8 mouse cellular contexts compared by ENCODE assay signal in the genomic region with DNA sequence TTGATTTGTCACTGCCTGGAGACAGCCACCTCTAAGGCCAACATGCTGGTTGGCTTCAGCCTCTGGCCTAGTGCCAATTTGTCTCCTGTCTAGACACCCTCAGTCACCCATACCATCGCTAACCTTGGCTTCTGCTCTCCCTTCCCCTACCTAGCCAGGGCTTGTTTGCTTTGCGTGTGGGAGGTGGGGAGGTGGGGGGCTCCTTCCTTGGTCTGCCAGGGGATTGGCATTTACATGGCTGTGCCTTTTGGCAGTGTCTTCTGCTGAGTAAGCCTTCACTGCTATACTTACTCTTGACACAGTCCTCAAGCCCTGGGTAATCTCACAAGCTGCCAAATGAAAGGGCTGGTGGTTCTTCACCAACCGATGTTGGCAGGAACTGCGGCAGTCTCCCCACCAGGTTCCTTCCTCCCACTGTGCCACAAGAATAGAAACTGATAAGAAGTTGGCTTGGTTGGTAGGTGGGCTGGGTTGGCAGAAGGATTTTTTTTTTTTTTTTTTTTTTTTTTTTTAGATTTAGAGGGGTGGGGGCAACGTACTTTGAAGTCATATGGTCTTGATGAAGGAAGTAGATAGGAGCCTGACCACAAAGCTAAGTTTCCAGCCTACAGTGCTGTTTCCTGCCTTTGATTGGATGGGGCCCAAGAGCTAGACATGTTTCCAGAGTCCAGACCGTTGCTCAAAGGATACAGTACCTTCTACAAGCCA. TPM values are rescaled to one million over a fixed set of nuclear protein-coding genes. Genes with fewer than 3 reads are reported as not detected.
DNase-seq lines count a peak whose midpoint lies in the region; ATAC-seq and TF ChIP-seq lines count a peak whose summit lies in the region.

No protein-coding gene starts in this region.

- no peaks in the 10 kb centered on the region for H3K4me1 ChIP-seq in forebrain, postnatal 0 days (ENCODE audit: insufficient read depth)
- H3K4me1 ChIP-seq in forebrain, embryonic 11.5 days (replicated peaks; ENCODE audit: control insufficient read depth, insufficient read depth, low read length) = no peaks in the 10 kb centered on the region
- H3K4me1 ChIP-seq in embryonic facial prominence, embryonic 14.5 days (ENCODE audit: control insufficient read depth, insufficient read depth, low read length) = peaks cover 14% of the 10 kb centered on the region

- no peaks in the 10 kb centered on the region for H3K9me3 ChIP-seq in forebrain, postnatal 0 days (ENCODE audit: low read length)
- no peaks in the 10 kb centered on the region for H3K9me3 ChIP-seq in forebrain, embryonic 11.5 days (ENCODE audit: control insufficient read depth, low read length)
- H3K9me3 ChIP-seq in embryonic facial prominence, embryonic 14.5 days (ENCODE audit: control insufficient read depth, low read length) = no peaks in the 10 kb centered on the region

- H3K4me2 ChIP-seq in forebrain, postnatal 0 days (ENCODE audit: low read depth) = no peak overlapping the region
- H3K4me2 ChIP-seq in forebrain, embryonic 11.5 days (ENCODE audit: low read depth, low read length, severe bottlenecking) = no peak overlapping the region
- H3K4me2 ChIP-seq in embryonic facial prominence, embryonic 14.5 days (ENCODE audit: low read depth, low read length) = no peak overlapping the region

- no peaks in the 10 kb centered on the region for H3K27me3 ChIP-seq in forebrain, postnatal 0 days (ENCODE audit: insufficient read depth, low read length)
- H3K27me3 ChIP-seq in forebrain, embryonic 11.5 days (ENCODE audit: control insufficient read depth, insufficient read depth, low read length) = no peaks in the 10 kb centered on the region
- H3K27me3 ChIP-seq in embryonic facial prominence, embryonic 14.5 days (replicated peaks; ENCODE audit: control insufficient read depth, insufficient read depth, low read length) = no peaks in the 10 kb centered on the region

- H3K27ac ChIP-seq in forebrain, postnatal 0 days (ENCODE audit: low read depth, low read length) = 0 out of 2 replicates have a peak overlapping the region, but pooled peaks have one; percentile 4
- H3K27ac ChIP-seq in forebrain, embryonic 11.5 days (ENCODE audit: low read depth, low read length) = no peak overlapping the region
- H3K27ac ChIP-seq in embryonic facial prominence, embryonic 14.5 days (replicated peaks; ENCODE audit: low read depth, low read length) = peak overlapping the region; percentile 61
- H3K27ac ChIP-seq in left cerebral cortex, adult 2 months = peak overlapping the region; percentile 78

- TF ChIP-seq CTCF in forebrain, postnatal 0 days (IDR thresholded peaks at IDR 0.05; ENCODE audit: low read depth) = no peak
- TF ChIP-seq CTCF in left cerebral cortex, adult 2 months (IDR thresholded peaks at IDR 0.05) = no peak

- intact Hi-C loops in heart, postnatal 14 days (cut with DNase I) = no loop called here
- intact Hi-C loops in left cerebral cortex, adult 2 months (cut with DNase I) = no loop called here

- 52% methylated on average over 6 of the region's 6 CpGs for WGBS in forebrain, postnatal 0 days
- 85% methylated on average over 6 of the region's 6 CpGs for WGBS in forebrain, embryonic 11.5 days
- 61% methylated on average over 6 of the region's 6 CpGs for WGBS in embryonic facial prominence, embryonic 14.5 days

- ATAC-seq in forebrain, postnatal 0 days = peak; percentile 67
- ATAC-seq in forebrain, embryonic 11.5 days (replicated peaks; ENCODE audit: low FRiP score) = no peak
- peak; percentile 59 for ATAC-seq in embryonic facial prominence, embryonic 14.5 days (ENCODE audit: low read depth)
- ATAC-seq in megakaryocyte-erythroid progenitor cell, adult 5-6 weeks (replicated peaks; ENCODE audit: low FRiP score, low TSS enrichment, poor library complexity, severe bottlenecking) = peak; percentile 90

- peak; percentile 34 for DNase-seq in forebrain, postnatal 0 days
- DNase-seq in forebrain, embryonic 11.5 days (ENCODE audit: low spot score) = no peak
- peak; percentile 57 for DNase-seq in T-cell, adult 2 months (ENCODE audit: low spot score)
- DNase-seq in embryonic facial prominence, embryonic 14.5 days (ENCODE audit: low spot score) = peak; percentile 75
- peak; percentile 56 to 67 for DNase-seq in heart, postnatal 14 days
- DNase-seq in left cerebral cortex, adult 2 months (ENCODE audit: extremely low spot score in 1 of 2, low spot score in 2 of 2) = peak; percentile 46 to 60
- DNase-seq in embryo, embryonic 9.5 days (ENCODE audit: extremely low spot score) = no peak

- H3K4me3 ChIP-seq in forebrain, postnatal 0 days (ENCODE audit: low read depth, low read length) = no peak overlapping the region
- no peak overlapping the region for H3K4me3 ChIP-seq in forebrain, embryonic 11.5 days (ENCODE audit: low read depth, low read length)
- no peak overlapping the region for H3K4me3 ChIP-seq in embryonic facial prominence, embryonic 14.5 days (ENCODE audit: low read depth, low read length)
- H3K4me3 ChIP-seq in left cerebral cortex, adult 2 months = no peak overlapping the region

- H3K36me3 ChIP-seq in forebrain, postnatal 0 days (ENCODE audit: insufficient read depth) = no peaks in the 10 kb centered on the region
- no peaks in the 10 kb centered on the region; the same call in 1 of the 2 replicates for H3K36me3 ChIP-seq in forebrain, embryonic 11.5 days (ENCODE audit: control insufficient read depth, insufficient read depth, low read length)
- H3K36me3 ChIP-seq in embryonic facial prominence, embryonic 14.5 days (ENCODE audit: control insufficient read depth, insufficient read depth, low read length) = no peaks in the 10 kb centered on the region

- no peak overlapping the region for H3K9ac ChIP-seq in forebrain, postnatal 0 days
- H3K9ac ChIP-seq in forebrain, embryonic 11.5 days (ENCODE audit: low read length) = no peak overlapping the region
- H3K9ac ChIP-seq in embryonic facial prominence, embryonic 14.5 days (ENCODE audit: low read depth, low read length) = no peak overlapping the region

RNA-seq across cellular contexts. Expression of a gene that starts 19.3 kb away (rescaled TPM):
- 27.4 and 30.7 TPM in 2 replicates for total RNA-seq in forebrain, postnatal 0 days (2014; rRNA removed)
- polyA plus RNA-seq in forebrain, postnatal 0 days (2015; fragmentation: Nextera tagmentation; extraction: Ambion mirVana) = 16.0 and 22.1 TPM in 2 replicates
- 16.0 and 16.5 TPM in 2 replicates for polyA plus RNA-seq in forebrain, embryonic 11.5 days (2014; fragmentation: Nextera tagmentation; extraction: Ambion mirVana)
- polyA plus RNA-seq in embryonic facial prominence, embryonic 14.5 days (2014; fragmentation: Nextera tagmentation; extraction: Ambion mirVana) = 19.4 and 20.8 TPM in 2 replicates
- 10 to 100 TPM; 32.6 to 33.0 TPM for total RNA-seq in heart, postnatal 14 days (2021)
- total RNA-seq in left cerebral cortex, adult 2 months (2021) = 10 to 100 TPM; 88.4 to 97.4 TPM
- 12.5 and 13.1 TPM in 2 replicates for total RNA-seq in megakaryocyte-erythroid progenitor cell, adult 5-6 weeks (2014; fragmentation: Nextera tagmentation)
- 2.0 and 17.0 TPM in 2 replicates for total RNA-seq in megakaryocyte-erythroid progenitor cell, adult 5-6 weeks (2017)

RNA-seq across cellular contexts. Expression of a gene that starts 36.7 kb away (rescaled TPM):
- 8.8 and 12.4 TPM in 2 replicates for total RNA-seq in forebrain, postnatal 0 days (2014; rRNA removed)
- polyA plus RNA-seq in forebrain, postnatal 0 days (2015; fragmentation: Nextera tagmentation; extraction: Ambion mirVana) = 3.5 and 4.5 TPM in 2 replicates
- 9.5 and 11.1 TPM in 2 replicates for polyA plus RNA-seq in forebrain, embryonic 11.5 days (2014; fragmentation: Nextera tagmentation; extraction: Ambion mirVana)
- polyA plus RNA-seq in embryonic facial prominence, embryonic 14.5 days (2014; fragmentation: Nextera tagmentation; extraction: Ambion mirVana) = 7.6 and 9.2 TPM in 2 replicates
- total RNA-seq in heart, postnatal 14 days (2021) = 1 to 10 TPM; 6.2 to 6.3 TPM
- 10 to 100 TPM; 20.7 to 21.0 TPM for total RNA-seq in left cerebral cortex, adult 2 months (2021)
- total RNA-seq in megakaryocyte-erythroid progenitor cell, adult 5-6 weeks (2014; fragmentation: Nextera tagmentation) = 5.1 and 10.8 TPM in 2 replicates
- 2.1 and 2.9 TPM in 2 replicates for total RNA-seq in megakaryocyte-erythroid progenitor cell, adult 5-6 weeks (2017)

RNA-seq across cellular contexts. Expression of a gene that starts 58.6 kb away (rescaled TPM):
- 32.5 and 44.3 TPM in 2 replicates for total RNA-seq in forebrain, postnatal 0 days (2014; rRNA removed)
- 14.3 and 15.0 TPM in 2 replicates for polyA plus RNA-seq in forebrain, postnatal 0 days (2015; fragmentation: Nextera tagmentation; extraction: Ambion mirVana)
- 36.2 and 37.3 TPM in 2 replicates for polyA plus RNA-seq in forebrain, embryonic 11.5 days (2014; fragmentation: Nextera tagmentation; extraction: Ambion mirVana)
- 18.1 and 19.1 TPM in 2 replicates for polyA plus RNA-seq in embryonic facial prominence, embryonic 14.5 days (2014; fragmentation: Nextera tagmentation; extraction: Ambion mirVana)
- 10 to 100 TPM; 33.5 to 34.6 TPM for total RNA-seq in heart, postnatal 14 days (2021)
- total RNA-seq in left cerebral cortex, adult 2 months (2021) = 10 to 100 TPM; 26.8 to 26.9 TPM
- total RNA-seq in megakaryocyte-erythroid progenitor cell, adult 5-6 weeks (2014; fragmentation: Nextera tagmentation) = 81.6 and 89.6 TPM in 2 replicates
- total RNA-seq in megakaryocyte-erythroid progenitor cell, adult 5-6 weeks (2017) = 55.9 and 74.1 TPM in 2 replicates

Comparison
In these comparisons a context has a peak if more than half of its experiments do, and no peak if none do; other contexts are left out.
1. DNase-seq: peak in forebrain, postnatal 0 days (single experiment), T-cell, adult 2 months (single experiment), embryonic facial prominence, embryonic 14.5 days (single experiment), heart, postnatal 14 days (2 of 2) and left cerebral cortex, adult 2 months (2 of 2); none in forebrain, embryonic 11.5 days (single experiment) and embryo, embryonic 9.5 days (single experiment).